Comparison of ENCODE assay signal across 22 mouse cellular contexts in the genomic region with DNA sequence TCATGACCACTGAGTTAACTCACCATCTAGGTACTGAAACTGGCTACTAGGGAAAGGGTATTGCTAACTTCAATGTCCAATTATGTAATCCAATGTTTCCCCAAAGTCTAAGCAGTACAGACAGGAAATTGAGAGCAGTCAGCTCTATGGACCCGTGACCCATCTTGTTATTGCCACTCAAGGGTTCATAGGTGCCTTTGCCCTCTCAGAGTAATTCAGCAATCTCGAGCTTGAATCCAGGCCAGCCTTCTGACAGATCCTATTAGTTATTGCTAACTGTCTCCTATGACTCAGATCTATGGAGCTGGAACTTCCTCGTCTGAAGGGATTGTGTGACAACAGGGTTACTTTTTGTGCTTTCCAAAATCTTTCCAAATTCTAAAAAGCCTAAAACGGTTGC. TPM values are rescaled to one million over a fixed set of nuclear protein-coding genes. Genes with fewer than 3 reads are reported as not detected.
DNase-seq lines count a peak whose midpoint lies in the region; ATAC-seq lines count a peak whose summit lies in the region.
"Had no signal": no experiment of that assay in that cellular context is flagged by ENCODE, and none has a peak within 500 bp of the region (broad histone marks: within the 10 kb centered on the region; RNA-seq: fewer than 3 reads in every experiment).

No protein-coding gene starts in this region.

- ATAC-seq in midbrain, embryonic 11.5 days (ENCODE audit: low FRiP score): no peak
- ATAC-seq in midbrain, embryonic 13.5 days: no peak
- no peak for ATAC-seq in hindbrain, embryonic 11.5 days (ENCODE audit: low FRiP score)
- ATAC-seq: forebrain, embryonic 15.5 days; hindbrain, embryonic 16.5 days; midbrain, embryonic 16.5 days; Patski had no signal

- WGBS in midbrain, embryonic 11.5 days: 85% methylated on average over 4 of the region's 4 CpGs
- WGBS in midbrain, embryonic 13.5 days: 84% methylated on average over 4 of the region's 4 CpGs
- 87% methylated on average over 4 of the region's 4 CpGs for WGBS in hindbrain, embryonic 11.5 days

- no peaks in the 10 kb centered on the region for H3K9me3 ChIP-seq in midbrain, embryonic 11.5 days (ENCODE audit: control insufficient read depth, low read length)
- H3K9me3 ChIP-seq in midbrain, embryonic 13.5 days: no peaks in the 10 kb centered on the region
- H3K9me3 ChIP-seq in hindbrain, embryonic 11.5 days (ENCODE audit: control insufficient read depth, low read length): no peaks in the 10 kb centered on the region
- H3K9me3 ChIP-seq: embryonic facial prominence, embryonic 13.5 days; forebrain, embryonic 15.5 days; heart, embryonic 15.5 days; megakaryocyte, embryonic 14.5 days had no signal

- H3K36me3 ChIP-seq in midbrain, embryonic 11.5 days (ENCODE audit: control insufficient read depth, insufficient read depth, low read length): no peaks in the 10 kb centered on the region
- no peaks in the 10 kb centered on the region for H3K36me3 ChIP-seq in midbrain, embryonic 13.5 days
- H3K36me3 ChIP-seq in hindbrain, embryonic 11.5 days (ENCODE audit: control insufficient read depth, insufficient read depth, low read length): no peaks in the 10 kb centered on the region
- H3K36me3 ChIP-seq: embryonic facial prominence, embryonic 13.5 days; forebrain, embryonic 15.5 days; heart, embryonic 15.5 days had no signal

- H3K9ac ChIP-seq in midbrain, embryonic 11.5 days (ENCODE audit: low read length): no peak overlapping the region
- no peak overlapping the region for H3K9ac ChIP-seq in midbrain, embryonic 13.5 days (replicated peaks)
- H3K9ac ChIP-seq in hindbrain, embryonic 11.5 days (ENCODE audit: low read depth, low read length): no peak overlapping the region
- H3K9ac ChIP-seq: embryonic facial prominence, embryonic 13.5 days; forebrain, embryonic 15.5 days; heart, embryonic 15.5 days had no signal

- no peak overlapping the region for H3K4me3 ChIP-seq in midbrain, embryonic 11.5 days (ENCODE audit: low read depth, low read length)
- H3K4me3 ChIP-seq in midbrain, embryonic 13.5 days (replicated peaks): no peak overlapping the region
- no peak overlapping the region for H3K4me3 ChIP-seq in hindbrain, embryonic 11.5 days (ENCODE audit: low read depth, low read length)
- H3K4me3 ChIP-seq: embryonic facial prominence, embryonic 13.5 days; forebrain, embryonic 15.5 days; heart, adult 2 months; heart, embryonic 15.5 days; megakaryocyte, embryonic 14.5 days had no signal

- no peak overlapping the region for H3K4me2 ChIP-seq in midbrain, embryonic 11.5 days
- H3K4me2 ChIP-seq in midbrain, embryonic 13.5 days (replicated peaks): no peak overlapping the region
- no peak overlapping the region for H3K4me2 ChIP-seq in hindbrain, embryonic 11.5 days (replicated peaks; ENCODE audit: low read depth, low read length)
- H3K4me2 ChIP-seq: embryonic facial prominence, embryonic 13.5 days; forebrain, embryonic 15.5 days; heart, embryonic 15.5 days had no signal

- H3K27ac ChIP-seq in midbrain, embryonic 11.5 days (ENCODE audit: low read depth, low read length): no peak overlapping the region
- no peak overlapping the region for H3K27ac ChIP-seq in midbrain, embryonic 13.5 days
- H3K27ac ChIP-seq in hindbrain, embryonic 11.5 days (ENCODE audit: low read depth, low read length): no peak overlapping the region
- H3K27ac ChIP-seq: embryonic facial prominence, embryonic 13.5 days; forebrain, embryonic 15.5 days; heart, adult 2 months; heart, embryonic 15.5 days; stomach, postnatal 0 days had no signal

- H3K27me3 ChIP-seq in midbrain, embryonic 11.5 days (ENCODE audit: control insufficient read depth, insufficient read depth, low read length): no peaks in the 10 kb centered on the region
- no peaks in the 10 kb centered on the region for H3K27me3 ChIP-seq in midbrain, embryonic 13.5 days
- H3K27me3 ChIP-seq in hindbrain, embryonic 11.5 days (ENCODE audit: control insufficient read depth, insufficient read depth, low read length): no peaks in the 10 kb centered on the region
- H3K27me3 ChIP-seq: embryonic facial prominence, embryonic 13.5 days; forebrain, embryonic 15.5 days; heart, embryonic 15.5 days; megakaryocyte, embryonic 14.5 days; Patski had no signal

- H3K4me1 ChIP-seq in midbrain, embryonic 11.5 days (ENCODE audit: control insufficient read depth, insufficient read depth, low read length): no peaks in the 10 kb centered on the region
- no peaks in the 10 kb centered on the region for H3K4me1 ChIP-seq in midbrain, embryonic 13.5 days (replicated peaks)
- no peaks in the 10 kb centered on the region for H3K4me1 ChIP-seq in hindbrain, embryonic 11.5 days (replicated peaks; ENCODE audit: control insufficient read depth, insufficient read depth, low read length)
- H3K4me1 ChIP-seq: embryonic facial prominence, embryonic 13.5 days; forebrain, embryonic 15.5 days; heart, embryonic 15.5 days; megakaryocyte, embryonic 14.5 days had no signal

- peak; percentile 28 for DNase-seq in midbrain, embryonic 11.5 days (ENCODE audit: low spot score, missing footprints)
- peak; percentile 78 to 82 for DNase-seq in adrenal gland, postnatal 36 days
- DNase-seq in kidney, postnatal 14 days: peak; percentile 64
- no peak for DNase-seq in right cerebral cortex, adult 18-20 months
- DNase-seq in lung, postnatal 25 days (ENCODE audit: low spot score): no peak
- DNase-seq in hindbrain, embryonic 11.5 days (ENCODE audit: low spot score): no peak
- DNase-seq: cerebellum, adult 9-11 months; gastrocnemius, postnatal 25 days; heart, adult 2 months; heart, postnatal 4 days; lung, adult 18-20 months; lung, postnatal 14 days had no signal

RNA-seq across cellular contexts. Expression of a gene that starts 56.1 kb away (rescaled TPM):
- 6.5 and 6.9 TPM in 2 replicates for polyA plus RNA-seq in midbrain, embryonic 11.5 days (2014; fragmentation: Nextera tagmentation; extraction: Ambion mirVana)
- 6.1 and 7.1 TPM in 2 replicates for polyA plus RNA-seq in midbrain, embryonic 13.5 days (2015; fragmentation: Nextera tagmentation; extraction: Ambion mirVana)
- 100 to 1,000 TPM; 182 to 188 TPM for total RNA-seq in adrenal gland, postnatal 36 days (2021)
- 5.3 and 6.0 TPM in 2 replicates for polyA plus RNA-seq in hindbrain, embryonic 11.5 days (2014; fragmentation: Nextera tagmentation; extraction: Ambion mirVana)
- total RNA-seq: neutrophil, adult 5-6 weeks had no signal

Comparison
In these comparisons a context has a peak if more than half of its experiments do, and no peak if none do; other contexts are left out.
1. DNase-seq: peak in midbrain, embryonic 11.5 days (single experiment), adrenal gland, postnatal 36 days (2 of 2) and kidney, postnatal 14 days (single experiment); none in right cerebral cortex, adult 18-20 months (single experiment), lung, postnatal 25 days (single experiment) and hindbrain, embryonic 11.5 days (single experiment).